8 mouse cellular contexts compared by ENCODE assay signal in the genomic region with DNA sequence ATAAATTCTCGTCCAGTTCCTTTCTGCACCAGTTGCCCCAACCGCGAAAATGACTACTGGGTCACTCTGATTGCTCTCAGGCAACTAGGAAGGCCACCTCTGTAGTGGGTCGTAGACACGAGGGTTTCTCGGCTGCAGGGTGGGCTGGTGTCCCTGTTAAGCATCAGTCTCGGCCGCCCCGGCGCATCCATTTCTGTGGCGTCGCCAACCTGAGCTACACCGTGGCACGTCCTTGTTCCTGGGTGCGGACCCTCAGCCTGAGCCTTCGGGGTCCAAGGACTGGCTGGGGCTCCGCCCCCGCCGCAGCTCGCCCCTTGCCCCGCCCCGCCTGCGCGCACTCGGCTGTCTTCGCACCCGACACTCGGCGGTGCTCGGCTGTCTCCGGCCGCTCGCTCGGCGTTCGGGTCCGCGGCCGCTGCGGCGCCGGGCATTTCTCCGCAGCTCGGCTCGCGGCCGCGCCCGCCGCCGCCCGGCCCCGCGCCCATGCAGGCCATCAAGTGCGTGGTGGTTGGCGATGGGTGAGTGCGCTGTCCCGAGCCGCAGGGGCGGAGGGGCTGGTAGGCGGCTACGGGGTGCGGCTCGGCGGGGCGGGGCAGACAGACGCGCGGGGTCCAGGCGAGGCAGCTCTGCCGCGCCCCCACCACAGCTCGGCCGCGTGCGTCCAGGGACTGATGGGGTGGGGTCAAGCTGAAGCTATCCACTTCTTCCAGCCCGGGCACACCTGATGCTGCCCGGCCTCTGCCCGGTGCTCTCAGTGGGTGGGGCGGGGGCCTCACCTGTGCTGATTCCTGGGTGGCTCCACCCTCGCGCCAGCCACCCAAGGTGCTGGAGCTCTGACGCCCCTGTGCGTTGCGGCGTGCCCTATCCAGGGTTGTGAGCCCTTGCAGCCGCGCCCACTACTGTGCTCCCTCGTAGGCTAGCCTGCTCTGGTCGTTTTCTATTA. TPM values are rescaled to one million over a fixed set of nuclear protein-coding genes. Genes with fewer than 3 reads are reported as not detected.
DNase-seq lines count a peak whose midpoint lies in the region; ATAC-seq and TF ChIP-seq lines count a peak whose summit lies in the region.

A gene (plus strand): TSS at position 347 of the 943 bp plus-strand sequence.

- TF ChIP-seq POLR2A in small intestine, adult 2 months (IDR thresholded peaks at IDR 0.05; ENCODE audit: low read depth, low read length): no peak

- no peaks in the 10 kb centered on the region; the same call in 1 of the 2 replicates for H3K4me1 ChIP-seq in forebrain, postnatal 0 days (ENCODE audit: insufficient read depth)
- peaks cover 16% of the 10 kb centered on the region for H3K4me1 ChIP-seq in intestine, embryonic 14.5 days (replicated peaks; ENCODE audit: control insufficient read depth, insufficient read depth, low read length)
- H3K4me1 ChIP-seq in small intestine, adult 2 months (ENCODE audit: control insufficient read depth, insufficient read depth, insufficient read length, low read length): peaks cover 13% of the 10 kb centered on the region

- H3K4me2 ChIP-seq in forebrain, postnatal 0 days (ENCODE audit: low read depth): peak within 1 kb of the TSS; percentile 91
- peak within 1 kb of the TSS; percentile 99 for H3K4me2 ChIP-seq in intestine, embryonic 14.5 days (ENCODE audit: low read length)

- H3K9ac ChIP-seq in forebrain, postnatal 0 days: peak within 1 kb of the TSS; percentile 74
- H3K9ac ChIP-seq in intestine, embryonic 14.5 days (ENCODE audit: low read length): peak within 1 kb of the TSS; percentile 64

- peak; percentile 97 for DNase-seq in heart, adult 11 months
- DNase-seq in heart, adult 8-10 months (ENCODE audit: low spot score): no peak
- peak; percentile 77 for DNase-seq in cerebellum, adult 11-12 months
- DNase-seq in forebrain, postnatal 0 days: peak; percentile 88
- peak; percentile 82 for DNase-seq in intestine, embryonic 14.5 days (ENCODE audit: low spot score)
- DNase-seq in left cerebral cortex, postnatal 4 days: peak; percentile 82

- H3K27me3 ChIP-seq in forebrain, postnatal 0 days (ENCODE audit: insufficient read depth, low read length): no peaks in the 10 kb centered on the region
- peaks cover 8% of the 10 kb centered on the region; the same call in 1 of the 2 replicates for H3K27me3 ChIP-seq in intestine, embryonic 14.5 days (replicated peaks; ENCODE audit: control insufficient read depth, insufficient read depth, low read length)
- no peaks in the 10 kb centered on the region for H3K27me3 ChIP-seq in small intestine, adult 2 months (ENCODE audit: control insufficient read depth, insufficient read depth, low read length)

- intact Hi-C loops in left cerebral cortex, postnatal 4 days (cut with DNase I): loop anchor here (2.0 kb wide), 1 partner anchor 55 kb away; no protein-coding TSS in a partner anchor

- H3K4me3 ChIP-seq in forebrain, postnatal 0 days (ENCODE audit: low read depth, low read length): peak within 1 kb of the TSS; percentile 71
- H3K4me3 ChIP-seq in intestine, embryonic 14.5 days (ENCODE audit: low read depth, low read length): peak within 1 kb of the TSS; percentile 58
- peak within 1 kb of the TSS; percentile 62 for H3K4me3 ChIP-seq in small intestine, adult 2 months (ENCODE audit: low read depth, low read length)

- H3K9me3 ChIP-seq in forebrain, postnatal 0 days (ENCODE audit: low read length): no peaks in the 10 kb centered on the region
- no peaks in the 10 kb centered on the region for H3K9me3 ChIP-seq in intestine, embryonic 14.5 days (ENCODE audit: control insufficient read depth, low read length)

- H3K27ac ChIP-seq in forebrain, postnatal 0 days (ENCODE audit: low read depth, low read length): peak within 1 kb of the TSS; percentile 64; the same call in 1 of the 2 replicates
- no peak within 1 kb of the TSS for H3K27ac ChIP-seq in intestine, embryonic 14.5 days (ENCODE audit: low read depth)
- H3K27ac ChIP-seq in small intestine, adult 2 months (ENCODE audit: insufficient read depth, low read depth, low read length): no peak within 1 kb of the TSS

- peaks cover 42% of the 10 kb centered on the region for H3K36me3 ChIP-seq in forebrain, postnatal 0 days (ENCODE audit: insufficient read depth)
- peaks cover 30% of the 10 kb centered on the region for H3K36me3 ChIP-seq in intestine, embryonic 14.5 days (ENCODE audit: control insufficient read depth, insufficient read depth, low read length)
- peaks cover 15% of the 10 kb centered on the region for H3K36me3 ChIP-seq in small intestine, adult 2 months (ENCODE audit: control insufficient read depth, insufficient read depth, low read length)

- TF ChIP-seq CTCF in forebrain, postnatal 0 days (IDR thresholded peaks at IDR 0.05; ENCODE audit: low read depth): no peak
- no peak for TF ChIP-seq CTCF in small intestine, adult 2 months (IDR thresholded peaks at IDR 0.05; ENCODE audit: extremely low read depth, insufficient read length, insufficient replicate concordance, low read depth, low read length)

- 2% methylated on average over 89 of the region's 90 CpGs for WGBS in forebrain, postnatal 0 days
- whole genome bisulfite sequencing in intestine, embryonic 14.5 days: under 1% methylated on average over 90 of the region's 90 CpGs
- 2% methylated on average over 90 of the region's 90 CpGs for WGBS in small intestine, adult 2 months

- ATAC-seq in forebrain, postnatal 0 days: peak; percentile 89
- ATAC-seq in intestine, embryonic 14.5 days (replicated peaks; ENCODE audit: low FRiP score, low TSS enrichment, low read depth): peak; percentile 77
- ATAC-seq in megakaryocyte-erythroid progenitor cell, adult 5-6 weeks (replicated peaks; ENCODE audit: low FRiP score, low TSS enrichment, poor library complexity, severe bottlenecking): peak; percentile 35; the same call in 1 of the 2 replicates

RNA-seq across cellular contexts. Expression of the gene that starts here (rescaled TPM):
- total RNA-seq in heart, adult 8-10 months (2022): 1 to 10 TPM in 2 of 4 experiments, under 1 TPM in 2; 0.69 to 2.0 (median 1.4) TPM
- total RNA-seq in forebrain, postnatal 0 days (2014; rRNA removed): 598 and 666 TPM in 2 replicates
- 681 and 697 TPM in 2 replicates for polyA plus RNA-seq in forebrain, postnatal 0 days (2015; fragmentation: Nextera tagmentation; extraction: Ambion mirVana)
- 9.4 and 10.2 TPM in 2 replicates for polyA plus RNA-seq in intestine, embryonic 14.5 days (2014; fragmentation: Nextera tagmentation; extraction: Ambion mirVana)
- total RNA-seq in left cerebral cortex, postnatal 4 days (2021): 100 to 1,000 TPM; 505 to 551 TPM
- 1.6 and 2.9 TPM in 2 replicates for total RNA-seq in megakaryocyte-erythroid progenitor cell, adult 5-6 weeks (2014; fragmentation: Nextera tagmentation)
- not detected in 2 replicates for total RNA-seq in megakaryocyte-erythroid progenitor cell, adult 5-6 weeks (2017)
- polyA plus RNA-seq in small intestine, adult 2 months (2012; rRNA removed): 4.1 and 5.1 TPM in 2 replicates

Comparison
In these comparisons a context has a peak if more than half of its experiments do, and no peak if none do; other contexts are left out.
1. RNA of the gene that starts here (total RNA-seq): 598 to 666 TPM in forebrain, postnatal 0 days and 505 to 551 TPM in left cerebral cortex, postnatal 4 days; 0.69 to 2.0 TPM in heart, adult 8-10 months and 1.6 to 2.9 TPM in megakaryocyte-erythroid progenitor cell, adult 5-6 weeks; every median in the first group is over 100 times any median in the second.
2. RNA of the gene that starts here (polyA plus RNA-seq): 681 to 697 TPM in forebrain, postnatal 0 days; 9.4 to 10.2 TPM in intestine, embryonic 14.5 days and 4.1 to 5.1 TPM in small intestine, adult 2 months; every median in the first group is over 10 times any median in the second.
3. ATAC-seq: peak in every context shown above with its lines; median percentile 89 in forebrain, postnatal 0 days; 77 in intestine, embryonic 14.5 days; 35 in megakaryocyte-erythroid progenitor cell, adult 5-6 weeks.
4. Peak in every context shown above with its lines, with median percentiles within 50 percentile points of each other: H3K4me3 ChIP-seq.